Mouse (Mus musculus) gastrocnemius, postnatal 14 days (tissue): Measurements from ENCODE around the gene Mrpl10. TPM values are rescaled to one million over a fixed set of nuclear protein-coding genes. Genes with fewer than 3 reads are reported as not detected.
A peak's percentile ranks its signal among the peaks of the same experiment; 100 is the strongest.

Source experiments
- DNase-seq: peaks from one replicate; pipeline ENCODE4 v3.0.0; 2021; ENCODE audit warnings: mixed read lengths
- intact Hi-C: fragments of 180-260 bp; cut with DNase I; formaldehyde crosslinking; loops from one replicate; pipeline ENCODE4 v1.15.1; 2025; ENCODE audit warnings: low total_unique reads
- long read RNA-seq, 2 experiments: library from polyadenylated mRNA; stranded (forward); transcript quantifications; one replicate each; pipeline ENCODE4 v2.0.0; 2021
- total RNA-seq, 2 experiments: library from RNA; stranded (reverse); gene quantifications; 2 replicates each; pipeline ENCODE4 v1.2.3; 2021

Mrpl10 gene
- 10 to 100 TPM; 39.8 to 44.0 TPM for total RNA-seq
- long read RNA-seq, experiment 1, transcript Mrpl10-201 (5 exons, 1,708 nt) = major isoform, 43 of 49 reads
- long read RNA-seq, experiment 1, partial matches to known transcripts = 2 of 49 reads
- long read RNA-seq, experiment 1, other reads (novel, unspliced or antisense) = 4 of 49 reads
- long read RNA-seq, experiment 2, transcript Mrpl10-201 (5 exons, 1,708 nt) = major isoform, 47 of 58 reads
- long read RNA-seq, experiment 2, partial matches to known transcripts = 4 of 58 reads
- long read RNA-seq, experiment 2, other reads (novel, unspliced or antisense) = 7 of 58 reads

- intact Hi-C loops = no loop called here
- peak; percentile 92 for DNase-seq
Observed at GRCm38 (mm10) chr11:97041022-97041899, at the start of gene Mrpl10, which contains the start of gene Lrrc46. Mrpl10 (plus strand) TSS chr11:97041560. Lrrc46 (minus strand) TSS chr11:97041407.

GRCm38 (mm10) chr11:96992722-96993311, 48.5 kb upstream of the Mrpl10 start:
- intact Hi-C loops = no loop called here

DNA sequence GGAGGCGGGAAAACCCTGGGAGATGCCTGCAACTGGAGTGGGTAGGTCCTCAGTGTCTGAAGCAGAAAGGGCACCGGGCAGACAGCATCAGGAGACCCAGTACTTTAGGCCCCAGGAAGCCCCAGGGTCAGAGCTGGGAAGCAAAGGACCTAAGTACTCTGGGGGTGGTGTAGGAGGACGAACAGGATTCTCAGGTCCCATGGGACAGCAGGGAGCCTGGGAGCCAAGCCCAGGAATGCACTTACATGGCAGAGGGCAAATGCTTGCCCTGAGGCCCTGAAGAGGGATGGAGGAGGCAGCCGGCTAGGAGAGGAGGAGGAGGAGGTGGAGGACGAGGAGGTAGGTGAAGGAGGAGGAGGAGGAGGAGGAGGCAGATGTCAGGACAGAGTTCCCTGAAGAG, 46.3 kb upstream of the Mrpl10 start:
- DNase-seq = no peak
- intact Hi-C loops = no loop called here

More at GRCm38 (mm10) chr11:96992722-96993311, 48.5 kb upstream of the Mrpl10 start:
- no peak for DNase-seq

DNA sequence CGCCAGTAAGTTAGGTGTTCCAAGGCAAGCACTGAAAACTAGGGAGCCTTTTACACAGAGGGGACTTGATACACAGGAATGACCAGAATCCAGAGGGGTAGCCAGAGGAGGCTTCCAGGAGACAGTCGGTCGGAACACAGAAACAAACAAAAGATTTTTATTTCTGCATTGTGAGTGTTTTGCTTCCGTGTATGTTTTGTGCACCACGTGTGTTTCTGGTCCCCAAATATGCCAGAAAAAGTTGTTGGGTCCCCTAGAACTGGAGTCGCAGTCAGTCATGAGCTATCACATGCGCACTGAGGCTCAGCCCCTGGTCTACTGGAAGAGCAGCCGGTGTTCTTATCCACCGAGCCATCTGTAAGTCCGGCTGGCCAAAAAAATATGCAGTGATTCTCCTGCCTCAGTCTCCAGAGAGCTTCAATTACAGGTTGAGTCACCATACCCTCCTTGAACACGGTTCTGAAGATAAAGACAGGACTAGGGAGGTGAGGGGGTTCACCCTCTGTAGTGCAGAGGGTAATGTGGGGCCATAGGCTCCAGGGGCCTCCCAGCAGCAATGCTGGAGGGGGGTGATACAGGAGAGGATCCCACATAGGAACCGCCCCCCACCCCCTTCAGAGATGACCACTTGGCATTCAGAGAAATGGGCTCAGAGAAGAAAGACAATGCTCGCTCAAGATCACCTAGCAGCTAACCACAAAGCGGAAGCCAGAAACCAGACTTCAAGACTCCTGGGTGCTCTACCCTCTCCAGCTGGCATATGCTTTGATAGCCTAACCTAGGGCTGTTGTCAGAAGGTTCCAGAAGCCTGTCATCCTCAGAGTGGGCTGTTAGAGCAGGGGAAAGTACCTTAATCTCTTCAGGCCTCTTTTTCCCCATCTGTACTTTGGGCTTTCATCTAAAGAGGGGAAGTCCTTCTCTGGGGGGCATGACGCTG, 45.3 kb upstream of the Mrpl10 start:
- intact Hi-C loops = no loop called here
- DNase-seq = no peak

DNA sequence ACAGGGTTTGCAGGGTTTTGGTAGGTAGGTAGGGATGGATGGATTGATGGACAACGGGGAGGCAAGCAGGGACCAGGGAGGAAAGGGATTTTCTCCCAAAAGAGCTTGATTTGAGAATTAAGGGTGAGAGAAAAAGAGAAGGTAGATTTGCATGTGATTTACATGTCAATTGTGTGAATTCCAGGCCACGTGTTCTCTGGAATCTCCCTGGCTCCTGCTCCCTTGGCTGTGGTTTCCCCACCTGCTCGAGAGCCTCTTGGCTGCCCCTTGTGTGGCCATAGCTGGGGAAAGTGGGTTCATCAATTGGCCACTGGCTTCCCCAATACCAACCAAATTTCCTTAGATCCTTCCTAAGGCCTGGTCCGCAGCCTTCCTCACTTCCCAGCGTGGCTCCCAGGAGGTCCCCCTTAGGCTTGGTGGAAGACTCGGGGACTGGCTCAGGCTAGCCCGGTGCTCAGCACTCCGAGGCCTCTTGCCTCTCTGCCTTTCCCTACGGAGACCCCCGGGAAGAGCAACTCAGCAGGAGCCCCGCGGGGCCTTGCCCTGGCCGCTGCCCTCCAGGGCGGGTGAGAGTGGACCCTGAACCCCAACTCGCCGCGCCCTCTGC, 44.5 kb upstream of the Mrpl10 start:
- DNase-seq = no peak
- intact Hi-C loops = no loop called here

- intact Hi-C loops = no loop called here
- DNase-seq = peak; percentile 52
Observed at GRCm38 (mm10) chr11:96997380-96997956, 43.9 kb upstream of the Mrpl10 start.

GRCm38 (mm10) chr11:97003170-97003569, 38.2 kb upstream of the Mrpl10 start:
- no peak for DNase-seq
- intact Hi-C loops = no loop called here

GRCm38 (mm10) chr11:97007093-97007794, 34.1 kb upstream of the Mrpl10 start:
- intact Hi-C loops = no loop called here
- no peak for DNase-seq

- intact Hi-C loops = no loop called here
Observed at GRCm38 (mm10) chr11:97009198-97009790, 32.1 kb upstream of the Mrpl10 start.

DNA sequence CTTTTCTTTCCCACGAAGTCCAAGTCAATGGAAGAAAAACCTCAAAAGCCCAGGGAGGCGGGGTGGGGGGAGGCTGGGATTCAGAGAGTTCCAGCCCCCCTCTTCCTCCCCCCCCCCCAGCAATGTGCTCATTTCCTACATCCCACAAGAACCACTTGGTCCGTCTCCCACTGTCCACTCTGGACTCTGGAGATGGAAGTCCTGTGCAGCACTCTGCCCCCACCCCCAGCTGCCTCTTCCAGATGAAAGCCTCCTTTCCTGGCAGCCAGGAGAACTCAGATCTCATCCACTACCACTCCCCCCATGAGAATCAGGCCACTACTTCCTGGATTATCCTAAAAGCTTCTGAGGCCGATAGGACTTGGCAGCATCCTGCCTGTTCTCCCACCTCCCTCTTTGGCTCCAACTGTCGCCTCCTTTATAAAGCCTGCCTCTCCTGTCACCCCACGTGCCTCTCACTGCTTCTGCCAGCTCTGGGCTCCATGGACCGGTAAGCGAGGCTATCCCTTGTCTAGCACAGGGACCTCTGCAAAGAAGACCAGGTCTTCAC, 28.2 kb upstream of the Mrpl10 start, which contains the start of gene Sp6:
Gene Sp6 (plus strand): TSS at position 274 of the 550 bp plus-strand sequence.
- DNase-seq = no peak
- intact Hi-C loops = no loop called here

More at GRCm38 (mm10) chr11:97009198-97009790, 32.1 kb upstream of the Mrpl10 start:
- no peak for DNase-seq

GRCm38 (mm10) chr11:97017696-97018582, 23.4 kb upstream of the Mrpl10 start:
- no peak for DNase-seq
- intact Hi-C loops = no loop called here

- intact Hi-C loops = no loop called here
- no peak for DNase-seq
Observed at GRCm38 (mm10) chr11:97018583-97019344, 22.6 kb upstream of the Mrpl10 start.

GRCm38 (mm10) chr11:97019345-97019708, 22.0 kb upstream of the Mrpl10 start:
- intact Hi-C loops = no loop called here
- DNase-seq = no peak

GRCm38 (mm10) chr11:97021121-97021765, 20.1 kb upstream of the Mrpl10 start:
- intact Hi-C loops = no loop called here
- no peak for DNase-seq

DNA sequence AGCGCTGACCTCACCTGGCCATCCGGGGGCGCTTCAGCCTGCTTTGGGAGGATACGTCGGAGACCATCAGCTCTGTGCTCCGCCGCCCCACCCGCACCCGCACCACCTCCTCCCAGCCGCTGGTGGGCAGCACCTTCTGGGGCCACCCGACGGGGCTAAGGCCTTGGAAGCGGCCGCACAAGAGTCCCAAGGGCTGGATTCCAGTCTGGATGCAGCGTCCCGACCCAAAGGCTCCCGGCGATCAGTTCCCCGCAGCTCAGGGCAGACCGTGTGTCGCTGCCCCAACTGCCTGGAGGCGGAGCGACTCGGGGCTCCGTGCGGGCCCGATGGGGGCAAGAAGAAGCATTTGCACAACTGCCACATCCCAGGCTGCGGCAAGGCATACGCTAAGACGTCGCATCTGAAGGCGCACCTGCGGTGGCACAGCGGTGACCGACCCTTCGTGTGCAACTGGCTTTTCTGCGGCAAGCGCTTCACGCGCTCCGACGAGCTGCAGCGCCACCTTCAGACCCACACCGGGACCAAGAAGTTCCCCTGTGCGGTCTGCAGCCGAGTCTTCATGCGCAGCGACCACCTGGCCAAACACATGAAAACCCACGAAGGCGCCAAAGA, 19.4 kb upstream of the Mrpl10 start:
- intact Hi-C loops = no loop called here

More for the DNA sequence above, 19.4 kb upstream of the Mrpl10 start:
- DNase-seq = peak; percentile 83
